ENCODE assay signal across 26 mouse cellular contexts in the genomic region with DNA sequence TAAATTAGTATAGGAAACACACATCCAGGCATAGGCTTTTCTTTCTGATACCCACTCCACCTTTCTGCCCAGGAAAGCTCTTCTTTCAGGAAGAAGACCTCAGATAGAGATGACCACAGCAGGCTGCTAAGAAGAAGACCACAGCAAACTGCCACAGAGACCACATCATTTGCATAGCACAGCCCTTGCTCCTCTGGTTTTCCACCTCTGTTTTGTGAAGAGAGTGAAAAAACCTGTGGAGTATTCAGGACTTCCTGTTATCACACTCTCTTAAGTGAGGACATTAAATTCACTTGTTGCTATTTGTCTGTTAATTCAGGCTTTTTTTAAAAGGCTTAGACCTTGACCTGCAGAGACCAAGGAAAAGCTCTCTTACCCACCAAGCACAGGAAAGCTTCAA.
DNase-seq lines count a peak whose midpoint lies in the region; ATAC-seq and TF ChIP-seq lines count a peak whose summit lies in the region.
"Had no signal": no experiment of that assay in that cellular context is flagged by ENCODE, and none has a peak within 500 bp of the region (broad histone marks: within the 10 kb centered on the region; RNA-seq: fewer than 3 reads in every experiment).

No protein-coding gene starts in this region.

- H3K79me2 ChIP-seq in CH12.LX (replicated peaks; ENCODE audit: control insufficient read depth, extremely low read depth, insufficient read depth, poor library complexity, severe bottlenecking): no peaks in the 10 kb centered on the region

- TF ChIP-seq POLR2A in CH12.LX (IDR thresholded peaks at IDR 0.05; ENCODE audit: low read depth, low read length): no peak

- DNase-seq in CH12.LX (ENCODE audit: extremely low read depth): peak; percentile 60
- no peak for DNase-seq in urinary bladder, postnatal 36 days (ENCODE audit: low spot score in 2 of 2)
- no peak for DNase-seq in lung, postnatal 14 days
- DNase-seq: adrenal gland, postnatal 10 days; adrenal gland, postnatal 36 days; cerebellum, adult 18-20 months; cerebellum, adult 9-10 months; cerebellum, postnatal 14 days; forebrain, postnatal 0 days; gastrocnemius, adult 2 months; gastrocnemius, postnatal 14 days; heart, adult 18-20 months; heart, postnatal 10 days; heart, postnatal 36 days had no signal

- peaks cover 4% of the 10 kb centered on the region for H3K9me3 ChIP-seq in CH12.LX (replicated peaks; ENCODE audit: low read length)
- H3K9me3 ChIP-seq in midbrain, embryonic 15.5 days: no peaks in the 10 kb centered on the region
- H3K9me3 ChIP-seq: embryonic facial prominence, embryonic 12.5 days; embryonic facial prominence, embryonic 15.5 days; G1E; heart, embryonic 12.5 days; heart, embryonic 15.5 days; hindbrain, embryonic 13.5 days had no signal

- no peak overlapping the region for H3K4me2 ChIP-seq in CH12.LX (ENCODE audit: insufficient read depth, low read depth, poor library complexity, severe bottlenecking)
- no peak overlapping the region for H3K4me2 ChIP-seq in midbrain, embryonic 15.5 days
- H3K4me2 ChIP-seq: embryonic facial prominence, embryonic 12.5 days; embryonic facial prominence, embryonic 15.5 days; heart, embryonic 12.5 days; heart, embryonic 15.5 days; hindbrain, embryonic 13.5 days had no signal

- no peak overlapping the region for H3K27ac ChIP-seq in CH12.LX (ENCODE audit: insufficient read depth, low read depth)
- no peak overlapping the region for H3K27ac ChIP-seq in midbrain, embryonic 15.5 days
- H3K27ac ChIP-seq: embryonic facial prominence, embryonic 12.5 days; embryonic facial prominence, embryonic 15.5 days; gastrocnemius, adult 2 months; heart, embryonic 15.5 days; hindbrain, embryonic 13.5 days had no signal

- dilution Hi-C loops in CH12.LX (cut with MboI; ENCODE audit: extremely low pct_ligation_motif_present, extremely low pct_unique_long_range_greater_than_20kb, low sequenced_read_pairs): no loop called here

- H3K27me3 ChIP-seq in CH12.LX (replicated peaks): no peaks in the 10 kb centered on the region
- no peaks in the 10 kb centered on the region for H3K27me3 ChIP-seq in midbrain, embryonic 15.5 days (replicated peaks)
- H3K27me3 ChIP-seq: embryonic facial prominence, embryonic 12.5 days; embryonic facial prominence, embryonic 15.5 days; heart, embryonic 12.5 days; heart, embryonic 15.5 days; hindbrain, embryonic 13.5 days; Patski had no signal

- TF ChIP-seq CTCF in CH12.LX (conservative IDR thresholded peaks at IDR 0.05 in 1 of 2, IDR thresholded peaks at IDR 0.05 in 1 of 2; ENCODE audit: low read depth in 2 of 2, low read length in 2 of 2): no peak

- no peak overlapping the region for H3K4me3 ChIP-seq in CH12.LX (replicated peaks in 1 of 3; ENCODE audit: low read depth in 2 of 3, low read length in 2 of 3, poor library complexity in 1 of 3)
- no peak overlapping the region for H3K4me3 ChIP-seq in midbrain, embryonic 15.5 days
- H3K4me3 ChIP-seq: embryonic facial prominence, embryonic 12.5 days; embryonic facial prominence, embryonic 15.5 days; gastrocnemius, adult 2 months; heart, embryonic 12.5 days; heart, embryonic 15.5 days; hindbrain, embryonic 13.5 days had no signal

- H3K9ac ChIP-seq in CH12.LX (ENCODE audit: insufficient read depth, low read depth): no peak overlapping the region
- no peak overlapping the region for H3K9ac ChIP-seq in midbrain, embryonic 15.5 days
- H3K9ac ChIP-seq: embryonic facial prominence, embryonic 12.5 days; embryonic facial prominence, embryonic 15.5 days; forebrain, postnatal 0 days; heart, embryonic 12.5 days; heart, embryonic 15.5 days; hindbrain, embryonic 13.5 days had no signal

- TF ChIP-seq RAD21 in CH12.LX (IDR thresholded peaks at IDR 0.05; ENCODE audit: low read depth, low read length): no peak

- peak; percentile 53 for TF ChIP-seq EP300 in CH12.LX (IDR thresholded peaks at IDR 0.05; ENCODE audit: low read length)

- peak; percentile 79 for ATAC-seq in granulocyte monocyte progenitor cell, adult 5-6 weeks (replicated peaks; ENCODE audit: poor library complexity, severe bottlenecking)
- peak; percentile 72 for ATAC-seq in megakaryocyte progenitor cell, adult 5-6 weeks (replicated peaks; ENCODE audit: poor library complexity)
- no peak for ATAC-seq in midbrain, embryonic 15.5 days (replicated peaks)
- ATAC-seq: forebrain, embryonic 14.5 days; forebrain, postnatal 0 days; hindbrain, embryonic 16.5 days; Patski had no signal

- H3K36me3 ChIP-seq in CH12.LX (replicated peaks in 1 of 2; ENCODE audit: control insufficient read depth in 1 of 2, insufficient read depth in 1 of 2, low read length in 1 of 2): no peaks in the 10 kb centered on the region
- no peaks in the 10 kb centered on the region for H3K36me3 ChIP-seq in midbrain, embryonic 15.5 days (replicated peaks)
- H3K36me3 ChIP-seq: embryonic facial prominence, embryonic 12.5 days; embryonic facial prominence, embryonic 15.5 days; G1E; heart, embryonic 12.5 days; heart, embryonic 15.5 days; hindbrain, embryonic 13.5 days had no signal

- in situ Hi-C loops in CH12.LX (cut with MboI; ENCODE audit: low pct_ligation_motif_present, low pct_unique_long_range_greater_than_20kb, low sequenced_read_pairs): no loop called here

- peaks cover 4 to 21% of the 10 kb centered on the region in 2 experiments; a peak in 3 of 4 replicates for H3K4me1 ChIP-seq in CH12.LX (ENCODE audit: control insufficient read depth in 1 of 2, insufficient read depth in 2 of 2)
- peaks cover 12% of the 10 kb centered on the region for H3K4me1 ChIP-seq in midbrain, embryonic 15.5 days
- H3K4me1 ChIP-seq: heart, embryonic 12.5 days; heart, embryonic 15.5 days had no signal

TF ChIP-seq in CH12.LX, 34 proteins besides CTCF, POLR2A, EP300 and RAD21:
- TF ChIP-seq TBP (conservative IDR thresholded peaks at IDR 0.05; ENCODE audit: low read depth, low read length): no peak
- TF ChIP-seq ZNF384 (IDR thresholded peaks at IDR 0.05; ENCODE audit: low read depth, low read length): 0 out of 2 replicates have a peak, but pooled peaks have one; percentile 41
- TF ChIP-seq TCF12 (IDR thresholded peaks at IDR 0.05; ENCODE audit: low read depth, low read length): no peak
- no peak for TF ChIP-seq MAZ (IDR thresholded peaks at IDR 0.05; ENCODE audit: low read depth, low read length)
- TF ChIP-seq JUND (conservative IDR thresholded peaks at IDR 0.05; ENCODE audit: low read depth, low read length): no peak
- no peak for TF ChIP-seq HCFC1 (IDR thresholded peaks at IDR 0.05; ENCODE audit: low read depth, low read length)
- no peak for TF ChIP-seq NELFE (IDR thresholded peaks at IDR 0.05; ENCODE audit: low read depth, low read length)
- TF ChIP-seq POLR2AphosphoS2 (IDR thresholded peaks at IDR 0.05; ENCODE audit: low read depth, low read length): no peak
- TF ChIP-seq MAX (IDR thresholded peaks at IDR 0.05; ENCODE audit: low read length): no peak
- no peak for TF ChIP-seq MEF2A (IDR thresholded peaks at IDR 0.05; ENCODE audit: borderline replicate concordance, low read depth, low read length)
- TF ChIP-seq KAT2A (IDR thresholded peaks at IDR 0.05; ENCODE audit: insufficient replicate concordance, low read length): no peak
- TF ChIP-seq ETS1 (conservative IDR thresholded peaks at IDR 0.05; ENCODE audit: low read depth, low read length): no peak
- peak; percentile 35; the same call in 1 of the 2 replicates for TF ChIP-seq IRF4 (IDR thresholded peaks at IDR 0.05; ENCODE audit: low read depth, low read length)
- TF ChIP-seq ZC3H11A (IDR thresholded peaks at IDR 0.05; ENCODE audit: low read depth, low read length): no peak
- TF ChIP-seq USF1 (IDR thresholded peaks at IDR 0.05; ENCODE audit: low read depth, low read length): no peak
- TF ChIP-seq ZKSCAN1 (IDR thresholded peaks at IDR 0.05; ENCODE audit: borderline replicate concordance, low read depth, low read length): no peak
- TF ChIP-seq SMC3 (IDR thresholded peaks at IDR 0.05; ENCODE audit: low read depth, low read length): no peak
- TF ChIP-seq USF2 (conservative IDR thresholded peaks at IDR 0.05; ENCODE audit: low read depth, low read length): no peak
- no peak; the same call in 1 of the 2 replicates for TF ChIP-seq SIN3A (IDR thresholded peaks at IDR 0.05; ENCODE audit: low read length)
- TF ChIP-seq MXI1 (IDR thresholded peaks at IDR 0.05; ENCODE audit: low read depth, low read length): no peak
- TF ChIP-seq BHLHE40 (IDR thresholded peaks at IDR 0.05; ENCODE audit: low read depth, low read length): peak; percentile 56
- no peak for TF ChIP-seq RCOR1 (conservative IDR thresholded peaks at IDR 0.05; ENCODE audit: low read depth, low read length)
- TF ChIP-seq ELF1 (IDR thresholded peaks at IDR 0.05; ENCODE audit: low read depth, low read length): no peak
- TF ChIP-seq JUN (IDR thresholded peaks at IDR 0.05; ENCODE audit: insufficient read depth, low read depth, low read length): no peak
- TF ChIP-seq ZMIZ1 (IDR thresholded peaks at IDR 0.05; ENCODE audit: low read depth, low read length): no peak
- TF ChIP-seq MAFK (IDR thresholded peaks at IDR 0.05; ENCODE audit: insufficient replicate concordance, low read length): 0 out of 2 replicates have a peak, but pooled peaks have one; percentile 35
- no peak for TF ChIP-seq UBTF (IDR thresholded peaks at IDR 0.05; ENCODE audit: low read depth, low read length)
- TF ChIP-seq NRF1 (IDR thresholded peaks at IDR 0.05; ENCODE audit: low read depth, low read length): no peak
